ENCODE assay signal across 25 mouse cellular contexts in the genomic region with DNA sequence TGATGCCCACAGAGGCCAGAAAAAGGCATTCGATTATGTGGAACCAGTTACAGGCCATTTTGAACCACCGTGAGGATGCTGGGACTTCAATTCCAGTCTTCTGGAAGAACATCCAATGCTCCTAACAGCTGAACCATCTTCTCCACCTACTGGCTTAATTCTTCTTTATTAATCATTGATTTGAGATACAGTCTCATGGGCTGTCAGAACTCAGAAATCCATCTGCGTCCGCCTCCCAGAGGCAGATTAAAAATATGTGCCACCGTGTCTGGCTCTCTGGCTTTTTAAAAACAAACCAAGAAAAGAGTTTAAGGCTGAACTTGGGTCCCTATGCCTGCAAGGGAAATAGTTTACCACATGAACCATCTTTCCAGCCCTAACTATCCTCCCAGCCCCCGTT. TPM values are rescaled to one million over a fixed set of nuclear protein-coding genes. Genes with fewer than 3 reads are reported as not detected.
"Had no signal": no experiment of that assay in that cellular context is flagged by ENCODE, and none has a peak within 500 bp of the region (broad histone marks: within the 10 kb centered on the region; RNA-seq: fewer than 3 reads in every experiment).

No protein-coding gene starts in this region.

- H3K27ac ChIP-seq: midbrain, embryonic 10.5 days; midbrain, embryonic 12.5 days; neural tube, embryonic 13.5 days; neural tube, embryonic 15.5 days had no signal

- H3K9me3 ChIP-seq: midbrain, embryonic 10.5 days; midbrain, embryonic 12.5 days; neural tube, embryonic 13.5 days; neural tube, embryonic 15.5 days had no signal

- ATAC-seq: midbrain, embryonic 16.5 days had no signal

- H3K27me3 ChIP-seq: midbrain, embryonic 12.5 days; neural tube, embryonic 13.5 days; neural tube, embryonic 15.5 days had no signal

- H3K4me1 ChIP-seq: midbrain, embryonic 10.5 days; midbrain, embryonic 12.5 days; neural tube, embryonic 13.5 days; neural tube, embryonic 15.5 days had no signal

- DNase-seq: lung, embryonic 14.5 days; lung, postnatal 10 days; lung, postnatal 4 days; midbrain, embryonic 14.5 days; retina, postnatal 1 day; right cerebral cortex, adult 18-20 months; right cerebral cortex, postnatal 25 days; right cerebral cortex, postnatal 4 days; spleen, adult 18-20 months; thymus, adult 18-20 months; thymus, postnatal 14 days; thymus, postnatal 36 days had no signal

- H3K9ac ChIP-seq: lung, embryonic 14.5 days; midbrain, embryonic 12.5 days; neural tube, embryonic 13.5 days; neural tube, embryonic 15.5 days had no signal

- H3K4me3 ChIP-seq: midbrain, embryonic 10.5 days; midbrain, embryonic 12.5 days; myocyte; neural tube, embryonic 13.5 days; neural tube, embryonic 15.5 days had no signal

- H3K4me2 ChIP-seq: lung, embryonic 14.5 days; midbrain, embryonic 12.5 days; neural tube, embryonic 13.5 days; neural tube, embryonic 15.5 days had no signal

RNA-seq across cellular contexts. Expression of gene Gm10197, which starts 3.7 kb away (rescaled TPM):
- total RNA-seq: megakaryocyte, adult 5-6 weeks; megakaryocyte-erythroid progenitor cell, adult 5-6 weeks had no signal
- polyA plus RNA-seq: lung, embryonic 16.5 days; midbrain, embryonic 12.5 days; midbrain, embryonic 16.5 days; myocyte; neural tube, embryonic 11.5 days; neural tube, embryonic 13.5 days; neural tube, embryonic 15.5 days; small intestine, adult 2 months; stomach, embryonic 14.5 days; stomach, embryonic 16.5 days had no signal
